Mouse (Mus musculus) midbrain, postnatal 0 days (tissue): ENCODE data around the gene Grk5. TPM values are rescaled to one million over a fixed set of nuclear protein-coding genes. Genes with fewer than 3 reads are reported as not detected.

ENCODE experiments used
- ATAC-seq: fragments of 200-750 bp; cut with Nextera tagmentation; 2 replicates; pipeline ENCODE4 v1.8.0; 2017; ENCODE audit warnings: moderate number of reproducible peaks, mild to moderate bottlenecking, moderate TSS enrichment, moderate library complexity; ENCODE audit not compliant: low FRiP score
- DNase-seq: peaks from one replicate; pipeline ENCODE4 v3.0.0-alpha.2; 2015; ENCODE audit warnings: low spot score
- H3K27ac ChIP-seq: fragments of 300-500 bp; sonication (generic); 2 replicates; pipeline ENCODE4 v1.5.1; 2014; ENCODE audit warnings: low read depth, mild to moderate bottlenecking, low read length, mixed read lengths
- H3K27me3 ChIP-seq: fragments of 300-500 bp; sonication (generic); 2 replicates; pipeline ENCODE4 v1.6.1; 2014; ENCODE audit warnings: low read length, control low read depth, mixed read lengths; ENCODE audit not compliant: insufficient read depth
- H3K36me3 ChIP-seq: fragments of 300-500 bp; sonication (generic); 2 replicates; pipeline ENCODE4 v1.6.1; 2014; ENCODE audit warnings: low read length, control low read depth, mixed read lengths; ENCODE audit not compliant: insufficient read depth
- H3K4me1 ChIP-seq: fragments of 300-500 bp; sonication (generic); 2 replicates; pipeline ENCODE4 v1.6.1; 2014; ENCODE audit warnings: mild to moderate bottlenecking, control low read depth, antibody characterized with exemption, low read length, mixed read lengths; ENCODE audit not compliant: insufficient read depth
- H3K4me2 ChIP-seq: fragments of 300-500 bp; sonication (generic); 2 replicates; pipeline ENCODE4 v1.6.1; 2014; ENCODE audit warnings: low read depth, mild to moderate bottlenecking, low read length, mixed read lengths; ENCODE audit not compliant: poor library complexity, severe bottlenecking
- H3K4me3 ChIP-seq: fragments of 300-500 bp; sonication (generic); 2 replicates; pipeline ENCODE4 v1.5.1; 2014; ENCODE audit warnings: low read depth, mild to moderate bottlenecking, low read length, moderate library complexity
- H3K9ac ChIP-seq: fragments of 300-500 bp; sonication (generic); replicated peaks from 2 replicates; pipeline ENCODE4 v1.6.1; 2014; ENCODE audit warnings: mild to moderate bottlenecking, low read length, moderate library complexity, mixed read lengths; ENCODE audit not compliant: poor library complexity, severe bottlenecking
- H3K9me3 ChIP-seq: fragments of 300-500 bp; sonication (generic); 2 replicates; pipeline ENCODE4 v1.6.1; 2016; ENCODE audit warnings: low read length, control low read depth
- CTCF ChIP-seq: IDR thresholded peaks from 2 replicates; pipeline ENCODE4 v1.5.1; 2016; ENCODE audit warnings: antibody characterized with exemption, mild to moderate bottlenecking
- WGBS: fragments of 180-500 bp; shearing (Covaris S2); extraction: QIAGEN DNeasy Blood & Tissue Kit; methylation state at CpG from one replicate; pipeline ENCODE4 v1.1.7; 2014; 5-methylcytosine and 5-hydroxymethylcytosine counted together
- polyA plus RNA-seq: library from polyadenylated mRNA; unstranded; fragments of >200 nt; fragmentation: Nextera tagmentation; extraction: Ambion mirVana; gene quantifications from 2 replicates; pipeline ENCODE4 v1.2.1, GENCODE M21; 2015
- total RNA-seq: library from RNA; depleted of rRNA; stranded (reverse); fragments of >200 nt; gene quantifications from 2 replicates; pipeline ENCODE4 v1.2.3, GENCODE M21; 2014; rRNA removed

The Grk5 gene
- total and polyA plus RNA-seq, 2 experiments from 2014 or later = 2.1 to 10.6 TPM

DNA sequence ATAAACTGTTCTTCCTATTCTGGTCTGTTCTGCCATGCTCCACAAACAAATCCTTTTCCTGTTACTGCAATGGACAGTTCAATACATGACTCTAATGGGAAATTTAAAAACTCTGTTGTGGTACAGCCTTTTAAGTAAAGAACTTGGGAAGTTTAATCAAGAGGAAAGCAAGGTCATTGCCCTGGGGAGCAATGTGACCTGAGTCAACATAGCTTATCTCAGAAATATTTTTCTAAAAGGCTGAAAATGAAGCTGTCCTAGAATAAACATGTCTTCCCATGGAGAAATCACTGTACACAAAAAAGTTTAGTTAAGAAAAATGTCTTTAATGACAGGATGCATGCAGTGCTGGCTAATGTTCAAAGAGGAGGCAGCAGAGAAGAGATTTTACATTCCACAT, 249.1 kb downstream of the Grk5 start:
- H3K27ac ChIP-seq = no peak overlapping the region
- H3K9me3 ChIP-seq = no peaks in the 10 kb centered on the region
- no peak overlapping the region for H3K4me2 ChIP-seq
- H3K36me3 ChIP-seq = no peaks in the 10 kb centered on the region
- DNase-seq = no peak
- H3K9ac ChIP-seq = no peak overlapping the region
- no peak overlapping the region for H3K4me3 ChIP-seq
- TF ChIP-seq CTCF = no peak
- no peaks in the 10 kb centered on the region for H3K4me1 ChIP-seq
- ATAC-seq = no peak
- H3K27me3 ChIP-seq = no peaks in the 10 kb centered on the region

DNA sequence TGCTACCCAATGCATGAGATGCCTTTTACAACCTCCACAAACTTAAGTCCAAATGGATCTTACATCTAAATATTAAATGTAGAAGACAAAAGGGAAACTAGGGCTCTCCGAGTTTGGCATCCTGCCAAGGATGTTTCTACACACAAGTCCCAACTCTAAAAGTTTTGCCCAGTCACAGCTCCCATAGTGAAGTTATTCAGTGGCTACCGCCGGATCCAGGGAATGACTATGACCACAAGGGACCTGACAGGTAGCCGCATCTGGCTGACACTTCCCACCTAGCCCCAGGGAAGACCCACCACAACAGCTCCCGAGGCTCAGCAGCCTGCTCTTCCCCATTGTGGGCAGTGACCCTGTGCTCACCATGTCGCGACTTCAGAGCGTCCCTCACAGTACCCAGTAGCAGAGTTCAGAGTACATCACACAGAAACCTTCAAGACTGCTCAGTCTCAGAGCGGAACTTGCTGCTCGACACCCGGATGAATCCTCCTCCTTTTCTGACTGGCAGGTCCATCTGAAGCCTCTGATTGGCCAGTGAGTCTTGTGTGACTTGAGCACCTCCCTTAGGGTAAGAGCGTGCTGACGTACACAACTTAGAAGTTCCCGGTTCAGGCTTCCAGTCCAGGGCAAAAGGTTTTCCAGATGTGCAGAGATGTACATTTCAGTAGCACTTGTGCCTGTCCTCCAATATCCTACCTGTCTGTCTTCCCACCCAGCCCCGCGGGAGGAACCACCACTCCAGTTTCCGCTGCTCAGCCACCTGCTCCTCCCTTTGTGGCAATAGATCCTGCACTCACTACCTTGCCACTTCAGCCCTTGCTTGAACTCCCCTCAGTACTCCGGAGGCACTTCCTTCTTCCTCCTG, 251.0 kb downstream of the Grk5 start, which contains the start of gene Zfp950:
TSS of gene Zfp950 (minus strand) at position 499 of the 865 bp plus-strand sequence.
- no peak for TF ChIP-seq CTCF
- Histone ChIP-seq H3K4me1 (no peaks in the 10 kb centered on the region), H3K4me3 (peak within 1 kb of the TSS; percentile 76), H3K4me2 (peak within 1 kb of the TSS; percentile 64), H3K36me3 (no peaks in the 10 kb centered on the region), H3K9ac (peak within 1 kb of the TSS; percentile 68), H3K27me3 (no peaks in the 10 kb centered on the region), H3K9me3 (no peaks in the 10 kb centered on the region), H3K27ac (no peak within 1 kb of the TSS)
- WGBS = under 1% methylated on average over 18 of the region's 18 CpGs
- peak; percentile 94 for DNase-seq
- ATAC-seq = peak; percentile 98

DNA sequence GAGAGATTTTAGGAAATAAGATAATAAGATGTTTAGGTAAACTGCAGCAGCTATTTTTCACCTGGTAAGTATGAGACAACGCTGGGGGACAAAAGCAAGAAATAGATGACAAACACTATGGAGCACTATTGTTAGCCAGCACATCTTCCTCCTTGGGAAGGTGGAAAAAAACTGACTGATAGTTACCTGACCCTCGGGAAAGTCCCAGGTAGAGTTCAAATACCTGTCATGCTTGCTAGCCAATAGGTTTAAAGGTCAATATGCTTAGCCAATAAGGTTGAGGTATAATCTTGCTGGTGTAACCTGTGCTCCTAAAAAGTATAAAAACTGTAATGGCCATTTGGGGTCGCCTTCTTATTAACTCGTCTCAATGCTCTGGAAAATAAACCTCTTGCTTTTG, 251.8 kb downstream of the Grk5 start:
- DNase-seq (no peak), ATAC-seq (no peak)
- no peaks in the 10 kb centered on the region for H3K27me3 ChIP-seq
- peak overlapping the region; percentile 76 for H3K4me3 ChIP-seq
- H3K36me3 ChIP-seq = no peaks in the 10 kb centered on the region
- no peak overlapping the region for H3K27ac ChIP-seq
- 16% methylated on average over 4 of the region's 4 CpGs for WGBS
- peak overlapping the region; percentile 64 for H3K4me2 ChIP-seq
- no peak for TF ChIP-seq CTCF
- H3K4me1 ChIP-seq = no peaks in the 10 kb centered on the region
- peak overlapping the region; percentile 68 for H3K9ac ChIP-seq
- H3K9me3 ChIP-seq = no peaks in the 10 kb centered on the region

Other genes starting within 250 kb of the Grk5 start
- 49.3 and 53.1 TPM in 2 replicates for gene Nanos1, start 133.8 kb upstream of the Grk5 start, total RNA-seq
- 19.6 and 20.8 TPM in 2 replicates for gene Nanos1, start 133.8 kb upstream of the Grk5 start, polyA plus RNA-seq
- gene Eif3a, start 99.1 kb upstream of the Grk5 start, total RNA-seq = 86.5 and 119 TPM in 2 replicates
- gene Eif3a, start 99.1 kb upstream of the Grk5 start, polyA plus RNA-seq = 78.3 and 87.0 TPM in 2 replicates
- 39.8 and 47.5 TPM in 2 replicates for gene Fam45a, start 78.2 kb upstream of the Grk5 start, total RNA-seq
- gene Fam45a, start 78.2 kb upstream of the Grk5 start, polyA plus RNA-seq = 45.5 and 46.4 TPM in 2 replicates
- gene Sfxn4, start 28.3 kb upstream of the Grk5 start, total RNA-seq = 4.3 and 7.8 TPM in 2 replicates
- gene Sfxn4, start 28.3 kb upstream of the Grk5 start, polyA plus RNA-seq = 9.0 and 10.3 TPM in 2 replicates
- 82.8 and 93.8 TPM in 2 replicates for gene Prdx3, start 15.2 kb upstream of the Grk5 start, total RNA-seq
- gene Prdx3, start 15.2 kb upstream of the Grk5 start, polyA plus RNA-seq = 110 and 117 TPM in 2 replicates